Mouse (Mus musculus): ENCODE results near the gene Htr2a.

- TF ChIP-seq CTCF (conservative IDR thresholded peaks at IDR 0.05 in 1 of 2, IDR thresholded peaks at IDR 0.05 in 1 of 2; ENCODE audit: low read depth in 2 of 2, low read length in 2 of 2) (no peak), TBP (conservative IDR thresholded peaks at IDR 0.05; ENCODE audit: low read depth, low read length) (no peak), JUND (conservative IDR thresholded peaks at IDR 0.05; ENCODE audit: low read depth, low read length) (peak; percentile 68), POLR2A (IDR thresholded peaks at IDR 0.05; ENCODE audit: low read depth, low read length) (no peak), SMC3 (IDR thresholded peaks at IDR 0.05; ENCODE audit: low read depth, low read length) (no peak), MEF2A (IDR thresholded peaks at IDR 0.05; ENCODE audit: borderline replicate concordance, low read depth, low read length) (0 out of 2 replicates have a peak, but pooled peaks have one; percentile 15), MAX (IDR thresholded peaks at IDR 0.05; ENCODE audit: low read length) (no peak), RCOR1 (conservative IDR thresholded peaks at IDR 0.05; ENCODE audit: low read depth, low read length) (no peak), JUN (IDR thresholded peaks at IDR 0.05; ENCODE audit: insufficient read depth, low read depth, low read length) (peak; percentile 76), POLR2AphosphoS2 (IDR thresholded peaks at IDR 0.05; ENCODE audit: low read depth, low read length) (no peak), MYC (IDR thresholded peaks at IDR 0.05; ENCODE audit: low read depth, low read length) (no peak), ZKSCAN1 (IDR thresholded peaks at IDR 0.05; ENCODE audit: borderline replicate concordance, low read depth, low read length) (no peak), MAFK (IDR thresholded peaks at IDR 0.05; ENCODE audit: insufficient replicate concordance, low read length) (no peak), ZNF384 (IDR thresholded peaks at IDR 0.05; ENCODE audit: low read depth, low read length) (no peak)
These were observed 5.6 kb downstream of the Htr2a start for GRCm38 (mm10) chr14:74646107-74646793.
